Mouse (Mus musculus) CD4-positive helper T cell, adult 2 months (primary cell): ENCODE data around the gene Gipc1.

Experiments used
- DNase-seq: peaks from one replicate; pipeline ENCODE4 v3.0.0-alpha.2; 2012; ENCODE audit warnings: low read depth, missing footprints, low spot score

The Gipc1 gene

GRCm38 (mm10) chr8:83652030-83652743, at the start of gene Gipc1:
TSS of gene Gipc1 (plus strand) at chr8:83652677.
- DNase-seq: peak; percentile 98

DNA sequence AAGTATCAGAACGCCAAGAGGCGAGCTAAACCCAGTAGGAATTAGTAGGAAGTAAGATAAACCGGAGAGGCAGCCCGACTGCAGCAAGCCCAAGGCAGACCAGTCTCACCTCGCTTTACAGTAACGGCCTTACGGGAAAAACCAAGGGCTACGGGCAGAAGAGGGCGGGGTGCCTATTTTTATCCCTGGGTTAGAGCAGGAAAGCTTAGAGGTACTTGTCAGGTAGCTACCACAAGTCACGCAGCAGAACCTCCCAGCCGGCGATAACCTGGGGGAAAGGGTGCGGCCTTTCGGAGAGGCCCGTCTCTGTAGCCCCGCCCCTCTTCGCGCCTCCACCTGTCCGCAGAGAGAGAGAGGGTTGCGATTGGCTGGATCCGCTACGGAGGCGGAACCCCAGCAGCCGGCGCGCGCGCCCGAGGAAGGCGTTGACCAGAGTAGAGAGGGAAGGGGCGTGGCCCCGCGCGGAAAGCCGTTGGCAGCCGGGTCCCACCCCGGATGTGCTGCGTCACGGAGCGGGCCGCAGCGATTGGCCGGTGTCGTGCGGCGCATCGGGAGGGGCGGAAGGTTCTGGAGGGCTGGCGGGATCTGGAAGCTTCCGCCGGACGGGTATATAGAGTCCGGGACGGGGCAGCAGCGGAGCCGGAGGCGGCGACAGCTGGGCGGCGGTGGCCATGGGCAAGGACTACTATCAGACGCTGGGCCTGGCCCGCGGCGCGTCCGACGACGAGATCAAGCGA, 44.6 kb upstream of the Gipc1 start, which contains the start of the genes Tecr and Dnajb1:
Gene Tecr (minus strand): TSS at position 311 of the 737 bp plus-strand sequence.
Gene Dnajb1 (plus strand): TSS at position 533 of the 737 bp plus-strand sequence.
- DNase-seq: peak; percentile 100

- peak; percentile 91 for DNase-seq
Measured at GRCm38 (mm10) chr8:83608398-83608829, 44.1 kb upstream of the Gipc1 start.

DNA sequence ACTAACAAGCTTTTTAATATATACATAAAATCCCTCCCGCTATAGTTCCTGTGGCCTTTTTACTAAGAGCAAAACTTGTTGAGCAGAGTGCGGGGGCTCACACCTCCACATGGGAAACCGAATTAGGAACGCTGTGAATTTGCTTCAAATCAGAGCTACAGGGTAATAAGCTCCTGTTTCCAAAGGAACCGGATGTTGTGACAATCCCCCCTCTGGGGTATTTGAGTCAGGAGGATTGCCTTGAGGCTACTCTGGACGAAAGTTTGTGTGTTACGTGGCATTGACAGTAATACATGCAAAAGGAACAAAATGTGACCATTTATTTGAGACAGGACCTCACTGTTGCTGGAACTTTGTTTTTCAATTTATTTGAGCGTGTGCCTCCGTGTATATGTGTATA, 43.4 kb upstream of the Gipc1 start:
- DNase-seq: no peak

- DNase-seq: peak; percentile 47
Measured at GRCm38 (mm10) chr8:83609547-83610180, 42.8 kb upstream of the Gipc1 start.

DNA sequence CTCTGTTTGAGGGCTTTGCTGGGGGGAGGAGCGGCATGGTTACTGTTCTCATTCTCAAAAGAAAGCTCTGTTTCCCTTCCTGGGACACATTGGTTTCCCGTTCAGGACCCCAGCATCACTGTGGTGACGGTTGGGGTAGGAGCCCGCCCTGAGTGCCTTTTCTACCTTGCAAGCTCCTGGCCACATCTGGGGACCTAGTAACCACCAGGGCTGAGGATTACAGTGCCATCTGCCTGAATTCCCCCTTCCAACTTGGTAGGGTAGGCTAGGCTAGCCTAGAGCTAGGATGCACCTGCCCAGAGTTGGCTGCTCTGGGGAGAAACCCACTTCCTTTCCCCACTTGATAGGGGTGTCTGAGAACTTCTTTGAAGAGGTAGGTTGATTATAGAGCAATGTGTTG, 40.6 kb upstream of the Gipc1 start:
- peak; percentile 64 for DNase-seq

- DNase-seq: no peak
Measured at GRCm38 (mm10) chr8:83613695-83614094, 38.8 kb upstream of the Gipc1 start.

DNA sequence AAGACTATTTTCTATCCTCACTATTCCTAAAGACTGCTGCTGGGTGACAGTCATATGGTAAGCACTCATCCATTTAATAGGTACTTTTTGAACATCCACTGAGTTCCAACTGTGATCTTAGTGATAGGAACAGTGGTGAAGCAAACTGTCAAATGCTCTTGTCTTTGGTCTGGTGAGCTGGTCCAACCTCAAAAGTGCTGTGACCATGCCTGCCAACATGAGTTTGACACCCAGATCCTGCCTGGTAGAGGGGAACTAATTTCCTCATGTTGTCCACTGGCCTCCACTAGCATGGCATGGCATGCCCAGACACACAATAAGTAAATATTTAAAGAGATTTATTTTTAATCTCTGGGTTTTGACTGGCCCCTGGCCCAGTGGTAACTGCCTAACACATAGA, 35.9 kb upstream of the Gipc1 start:
- DNase-seq: no peak

GRCm38 (mm10) chr8:83617111-83617510, 35.4 kb upstream of the Gipc1 start:
- DNase-seq: no peak

DNA sequence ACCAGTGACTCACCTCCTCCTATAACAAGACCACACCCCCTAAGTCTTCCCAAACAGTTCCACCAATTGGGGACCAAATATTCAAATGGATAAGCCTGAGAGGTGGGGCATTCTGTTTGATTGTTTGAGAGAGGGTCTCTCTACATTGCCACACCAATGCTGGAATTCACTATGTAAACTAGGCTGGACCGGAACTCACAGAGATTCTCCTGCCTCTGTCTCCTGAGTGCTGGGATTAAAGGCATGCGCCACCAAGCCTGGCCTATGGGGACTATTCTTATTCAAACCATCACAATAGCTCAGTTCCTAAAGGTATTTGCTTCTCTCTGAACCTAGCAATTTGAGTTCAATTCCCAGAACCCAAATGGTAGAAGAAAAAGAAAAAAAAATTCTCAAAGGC, 33.9 kb upstream of the Gipc1 start:
- no peak for DNase-seq

- DNase-seq: no peak
Measured at GRCm38 (mm10) chr8:83619568-83620285, 32.8 kb upstream of the Gipc1 start.

DNA sequence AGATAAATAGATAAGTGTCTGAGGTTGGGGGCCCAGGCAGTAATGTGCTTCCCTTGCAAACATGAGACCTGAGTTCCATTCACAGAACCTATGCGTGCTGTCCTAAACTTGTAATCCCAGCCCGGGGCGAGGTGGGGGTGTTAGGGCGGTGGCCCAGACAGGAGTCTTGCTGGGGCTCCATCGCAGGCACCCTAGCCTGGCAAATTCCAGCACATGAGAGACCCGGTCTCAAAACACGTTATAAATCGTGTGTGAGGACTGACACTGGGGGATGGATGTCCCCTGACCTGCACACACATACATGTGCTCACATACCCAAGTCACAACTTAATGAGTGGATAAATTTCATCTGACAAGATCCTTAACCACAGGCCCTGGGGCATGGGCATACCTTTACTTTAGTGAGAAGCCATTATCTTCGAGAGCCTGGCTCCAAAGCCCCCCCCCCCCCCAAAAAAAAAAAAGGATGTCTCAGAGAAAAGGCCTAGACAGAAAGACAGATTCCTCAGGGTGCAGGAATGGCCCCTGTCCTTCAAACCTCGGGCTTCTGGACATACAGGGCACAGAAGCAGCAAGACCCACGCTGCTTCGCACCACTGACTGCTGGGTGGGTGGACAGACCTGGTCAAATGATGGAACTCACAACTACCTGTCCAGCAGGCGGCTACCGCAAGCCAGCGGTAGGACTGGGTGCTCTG, 30.6 kb upstream of the Gipc1 start:
- no peak for DNase-seq

DNA sequence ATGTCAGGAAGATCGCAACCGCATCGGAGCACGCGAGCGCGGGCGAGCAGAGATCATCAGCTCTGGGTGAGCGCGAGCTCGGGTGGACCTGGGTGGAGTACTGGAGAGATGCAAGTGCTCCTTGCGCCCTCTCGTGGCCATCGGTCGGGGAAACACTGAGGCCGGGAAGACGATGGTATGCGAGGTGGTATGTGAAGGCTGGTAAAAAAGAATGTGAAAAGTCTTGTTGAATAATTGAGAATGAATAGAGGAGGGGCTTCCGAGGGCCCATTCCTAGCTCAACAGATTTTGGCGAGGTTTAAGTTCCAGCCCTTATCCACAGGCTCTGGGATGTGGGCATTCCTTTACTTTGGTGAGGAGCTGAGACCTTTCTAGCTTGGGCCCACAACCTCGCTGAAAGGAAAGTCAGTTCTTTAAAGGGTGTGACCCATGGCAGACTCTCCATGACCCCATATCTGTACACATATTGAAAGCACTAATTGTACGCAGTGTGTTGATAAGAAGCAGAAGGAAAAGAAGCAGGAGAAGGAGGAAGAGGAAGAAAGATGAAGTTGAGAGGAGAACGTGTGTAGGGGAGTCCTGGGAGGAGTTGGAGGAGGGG, 30.0 kb upstream of the Gipc1 start:
- peak; percentile 85 for DNase-seq

- DNase-seq: no peak
Measured at GRCm38 (mm10) chr8:83623549-83623948, 28.9 kb upstream of the Gipc1 start.

GRCm38 (mm10) chr8:83624739-83625138, 27.7 kb upstream of the Gipc1 start:
- DNase-seq: peak; percentile 21

GRCm38 (mm10) chr8:83625676-83626299, 26.7 kb upstream of the Gipc1 start:
- no peak for DNase-seq

- DNase-seq: no peak
Measured at GRCm38 (mm10) chr8:83632083-83632707, 20.3 kb upstream of the Gipc1 start.

- DNase-seq: no peak
Measured at GRCm38 (mm10) chr8:83638856-83639255, 13.6 kb upstream of the Gipc1 start.

GRCm38 (mm10) chr8:83639649-83640048, 12.8 kb upstream of the Gipc1 start:
- no peak for DNase-seq

DNA sequence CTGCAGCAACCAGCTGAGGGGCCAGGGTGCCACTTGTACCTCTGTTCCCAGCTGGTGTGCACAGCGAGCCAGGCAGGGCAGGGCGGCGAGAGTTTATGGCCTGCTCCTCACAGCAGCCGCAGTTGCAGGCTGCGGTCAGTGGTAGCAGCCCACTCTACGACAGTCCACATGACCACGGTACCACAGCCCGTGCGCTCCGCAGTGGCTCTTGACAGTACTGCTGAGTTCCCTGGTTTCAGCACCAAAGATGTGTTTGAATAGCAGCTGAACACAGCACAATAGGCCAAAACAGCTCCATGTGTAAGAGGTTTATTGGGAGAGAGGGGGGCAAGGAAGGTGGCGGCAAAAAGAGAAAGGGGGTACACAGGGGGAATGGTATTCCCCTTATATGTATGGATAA, 5.0 kb upstream of the Gipc1 start:
- no peak for DNase-seq
